Mouse (Mus musculus): ENCODE measurements around the gene Chst3. TPM values are rescaled to one million over a fixed set of nuclear protein-coding genes. Genes with fewer than 3 reads are reported as not detected.

Gene Chst3
- polyA plus RNA-seq, 1 experiment from 2014 or later: 3.0 TPM

GRCm38 (mm10) chr10:60216331-60217095, 2.5 kb downstream of the Chst3 start:
- ChIA-PET CTCF (interaction anchor here (0.8 to 2.1 kb wide), 3 partner anchors 13 to 28 kb away, joined by 3 to 7 read pairs (median 3); no protein-coding TSS in a partner anchor), POLR2A (no interaction called here)
- no peak for DNase-seq (ENCODE audit: low read depth, low spot score)
- no peak for TF ChIP-seq CTCF (IDR thresholded peaks at IDR 0.05)
- no peaks in the 10 kb centered on the region for H3K27me3 ChIP-seq
- ATAC-seq: no peak
- in situ Hi-C loops (cut with MboI; ENCODE audit: low pct_unique_long_range_greater_than_20kb): no loop called here

DNA sequence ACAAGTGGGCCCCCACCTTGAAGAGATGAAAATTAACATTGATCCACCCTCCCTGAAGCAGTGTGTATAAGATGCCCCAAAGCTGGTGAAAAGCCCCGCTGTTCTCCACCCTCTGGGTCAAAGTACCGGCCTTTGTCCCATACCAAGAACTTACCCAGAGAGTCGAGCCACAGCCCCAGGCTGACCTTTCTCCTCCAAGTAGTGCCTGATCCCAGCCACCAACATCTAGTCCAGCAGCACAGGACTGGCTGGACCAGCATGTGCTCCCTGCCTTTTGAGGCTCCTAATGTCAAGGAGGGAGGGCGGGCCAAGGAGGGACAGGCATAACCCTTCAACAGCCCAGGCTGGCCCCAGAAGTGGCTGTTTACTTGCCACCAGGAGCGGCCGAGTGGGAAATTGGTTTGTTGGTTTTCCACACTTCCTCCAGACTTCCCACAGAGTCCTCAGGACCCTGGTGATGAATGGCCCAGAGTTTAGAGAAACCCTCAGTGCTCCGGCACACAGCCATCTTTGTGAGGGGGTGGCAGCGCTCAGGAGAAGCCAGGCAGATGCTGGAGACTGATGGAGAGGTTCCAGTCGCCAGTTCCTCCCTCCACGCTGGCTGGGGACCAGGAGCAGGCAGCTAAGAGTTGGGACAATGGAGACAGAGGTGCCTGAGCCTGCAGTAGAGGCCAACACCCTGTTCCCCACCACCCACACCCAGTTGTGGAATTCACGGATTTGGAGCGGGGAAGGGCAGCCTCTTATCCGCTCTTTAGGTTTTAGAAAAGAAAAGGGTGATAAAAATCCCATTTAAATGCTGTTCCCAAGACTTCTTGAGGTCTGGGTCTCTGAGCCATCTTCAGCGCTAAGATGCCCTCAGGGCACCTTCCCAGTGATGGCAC, 3.7 kb downstream of the Chst3 start:
- in situ Hi-C loops (cut with MboI; ENCODE audit: low pct_unique_long_range_greater_than_20kb): no loop called here
- CTCF ChIA-PET: interaction anchor here (0.9 to 1.1 kb wide), 2 partner anchors 16 to 24 kb away, joined by 3 to 6 read pairs; no protein-coding TSS in a partner anchor
- no peaks in the 10 kb centered on the region for H3K27me3 ChIP-seq

DNA sequence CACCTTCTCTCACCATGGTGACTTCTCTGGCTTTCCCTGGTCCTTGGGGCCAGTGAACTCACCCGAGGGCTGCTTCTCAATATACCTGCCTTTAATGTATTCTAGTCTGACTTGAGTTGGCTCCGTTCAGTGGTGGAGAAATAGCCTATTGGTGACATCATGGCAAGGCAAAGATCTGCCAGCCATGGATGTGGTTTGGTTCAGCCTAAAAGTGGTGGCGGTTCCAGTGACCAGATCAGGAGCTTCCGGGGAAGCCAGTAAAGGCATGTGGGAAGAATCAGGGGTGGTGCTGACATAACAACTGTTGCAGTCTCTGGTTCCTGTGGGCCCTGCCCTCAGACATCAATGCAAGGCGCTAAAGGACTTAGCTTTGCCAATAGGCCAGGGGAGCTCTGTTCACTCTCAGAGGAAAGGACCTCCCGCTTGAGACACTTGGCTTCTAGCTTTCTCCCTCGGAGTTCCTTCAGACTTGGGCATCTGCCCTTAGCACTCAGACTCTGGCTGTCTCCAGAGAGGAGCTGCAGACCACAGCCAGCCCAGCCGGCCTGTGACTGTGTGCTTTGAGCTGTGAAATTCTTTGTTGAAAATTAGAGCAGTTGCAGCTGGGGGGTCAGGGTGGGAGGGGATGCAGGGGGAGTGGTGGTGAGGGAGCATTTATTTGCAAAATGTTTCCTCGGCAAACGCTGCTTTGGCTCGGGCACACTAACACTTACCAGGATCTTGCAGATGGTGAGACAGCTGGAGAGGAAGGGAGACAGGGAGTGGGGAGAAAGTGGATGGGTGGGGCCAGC, 6.3 kb downstream of the Chst3 start:
- ChIA-PET POLR2A (interaction anchor here (0.7 kb wide), 2 partner anchors 19 to 49 kb away, joined by 3 read pairs; no protein-coding TSS in a partner anchor), CTCF (interaction anchor here (0.6 to 1.2 kb wide), 3 partner anchors 13 to 21 kb away, joined by 3 to 7 read pairs (median 3); no protein-coding TSS in a partner anchor)
- DNase-seq (ENCODE audit: low read depth, low spot score) (no peak), ATAC-seq (peak; percentile 10)
- in situ Hi-C loops (cut with MboI; ENCODE audit: low pct_unique_long_range_greater_than_20kb): no loop called here
- TF ChIP-seq CTCF (IDR thresholded peaks at IDR 0.05): no peak
- H3K27me3 ChIP-seq: no peaks in the 10 kb centered on the region

More for the DNA sequence above, 3.7 kb downstream of the Chst3 start:
- POLR2A ChIA-PET: no interaction called here
- no peak for DNase-seq (ENCODE audit: low read depth, low spot score)
- no peak for TF ChIP-seq CTCF (IDR thresholded peaks at IDR 0.05)
- no peak for ATAC-seq

GRCm38 (mm10) chr10:60211501-60212005, 7.5 kb downstream of the Chst3 start:
- H3K27me3 ChIP-seq: no peaks in the 10 kb centered on the region
- TF ChIP-seq CTCF (IDR thresholded peaks at IDR 0.05): no peak
- CTCF ChIA-PET: interaction anchor here (1.4 kb wide), 1 partner anchor 9 kb away, joined by 3 read pairs; no protein-coding TSS in a partner anchor
- in situ Hi-C loops (cut with MboI; ENCODE audit: low pct_unique_long_range_greater_than_20kb): no loop called here
- ATAC-seq (no peak), DNase-seq (ENCODE audit: low read depth, low spot score) (no peak)
- POLR2A ChIA-PET: no interaction called here

DNA sequence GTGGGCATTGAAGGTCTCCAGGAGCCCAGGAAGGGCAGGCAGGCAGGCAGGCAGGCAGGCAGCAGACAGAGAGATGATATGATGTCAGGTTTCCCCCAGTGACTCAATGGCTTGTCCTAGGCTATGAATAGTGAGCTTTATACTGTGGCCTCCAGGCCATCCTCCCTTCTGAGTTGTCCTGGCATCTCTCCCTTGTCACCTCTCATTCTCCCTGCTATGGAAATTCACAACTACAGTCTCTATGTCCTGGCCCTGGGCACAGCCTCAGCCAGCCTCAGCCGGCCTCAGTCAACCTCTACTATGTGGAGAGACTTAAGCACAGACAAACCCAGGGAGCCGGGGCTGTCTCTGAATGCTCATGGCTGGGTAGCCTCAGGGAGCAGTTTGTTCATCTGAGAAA, 8.6 kb downstream of the Chst3 start:
- CTCF ChIA-PET: interaction anchor here (1.1 to 2.5 kb wide), 2 partner anchors 10 to 16 kb away, joined by 3 to 8 read pairs; no protein-coding TSS in a partner anchor
- in situ Hi-C loops (cut with MboI; ENCODE audit: low pct_unique_long_range_greater_than_20kb): no loop called here
- POLR2A ChIA-PET: no interaction called here

GRCm38 (mm10) chr10:60209237-60209636, 9.8 kb downstream of the Chst3 start:
- POLR2A ChIA-PET: interaction anchor here (0.7 kb wide), 1 partner anchor 18 kb away, joined by 3 read pairs; no protein-coding TSS in a partner anchor
- CTCF ChIA-PET: interaction anchor here (1.1 to 2.5 kb wide), 5 partner anchors 8 to 35 kb away, joined by 3 to 8 read pairs (median 4); no protein-coding TSS in a partner anchor
- H3K27me3 ChIP-seq: no peaks in the 10 kb centered on the region
- TF ChIP-seq CTCF (IDR thresholded peaks at IDR 0.05): no peak
- DNase-seq (ENCODE audit: low read depth, low spot score) (peak; percentile 93), ATAC-seq (peak; percentile 66)
- in situ Hi-C loops (cut with MboI; ENCODE audit: low pct_unique_long_range_greater_than_20kb): no loop called here

More for the DNA sequence above, 8.6 kb downstream of the Chst3 start:
- no peak for DNase-seq (ENCODE audit: low read depth, low spot score)
- H3K27me3 ChIP-seq: no peaks in the 10 kb centered on the region
- no peak for TF ChIP-seq CTCF (IDR thresholded peaks at IDR 0.05)
- no peak for ATAC-seq

DNA sequence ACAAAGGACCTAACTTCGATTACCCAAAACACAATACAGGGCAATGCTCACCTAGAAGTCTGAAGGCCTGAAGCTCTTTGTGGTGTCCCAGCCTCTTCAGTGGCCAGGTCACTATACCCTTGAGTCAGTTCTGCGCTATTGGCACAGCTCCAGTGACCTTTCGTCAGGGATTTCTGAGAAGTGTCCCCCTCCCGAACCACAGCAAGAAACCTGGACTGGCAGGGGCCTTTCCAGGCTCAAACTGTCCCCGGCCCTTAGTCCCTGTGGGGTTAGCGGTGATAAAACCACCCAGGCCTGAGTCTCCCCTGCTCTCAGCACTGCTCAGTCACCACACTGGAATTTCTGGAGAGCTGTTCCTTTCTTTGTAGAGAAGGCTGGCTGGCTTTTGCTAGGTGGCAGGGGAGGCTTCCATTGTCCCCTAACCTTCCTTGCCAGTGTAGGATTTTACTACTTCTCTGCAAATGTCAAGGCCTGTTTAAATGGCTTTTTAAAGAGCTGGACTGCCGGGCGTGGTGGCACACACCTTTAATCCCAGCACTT, 11.8 kb downstream of the Chst3 start:
- no peak for DNase-seq (ENCODE audit: low read depth, low spot score)
- no peak for TF ChIP-seq CTCF (IDR thresholded peaks at IDR 0.05)
- ChIA-PET POLR2A (no interaction called here), CTCF (interaction anchor here (0.7 to 1.8 kb wide), 2 partner anchors 8 to 37 kb away, joined by 3 to 6 read pairs; no protein-coding TSS in a partner anchor)
- ATAC-seq: no peak
- in situ Hi-C loops (cut with MboI; ENCODE audit: low pct_unique_long_range_greater_than_20kb): no loop called here
- no peaks in the 10 kb centered on the region for H3K27me3 ChIP-seq

GRCm38 (mm10) chr10:60205601-60206241, 13.3 kb downstream of the Chst3 start:
- no peak for TF ChIP-seq CTCF (IDR thresholded peaks at IDR 0.05)
- ATAC-seq: no peak
- in situ Hi-C loops (cut with MboI; ENCODE audit: low pct_unique_long_range_greater_than_20kb): no loop called here
- H3K27me3 ChIP-seq: no peaks in the 10 kb centered on the region
- POLR2A ChIA-PET: no interaction called here
- CTCF ChIA-PET: interaction anchor here (1.8 kb wide), 1 partner anchor 38 kb away, joined by 6 read pairs; no protein-coding TSS in a partner anchor
- DNase-seq (ENCODE audit: low read depth, low spot score): no peak

GRCm38 (mm10) chr10:60202785-60203184, 16.3 kb downstream of the Chst3 start:
- TF ChIP-seq CTCF (IDR thresholded peaks at IDR 0.05): no peak
- DNase-seq (ENCODE audit: low read depth, low spot score) (no peak), ATAC-seq (no peak)

More at GRCm38 (mm10) chr10:60202785-60203184, 16.3 kb downstream of the Chst3 start:
- in situ Hi-C loops (cut with MboI; ENCODE audit: low pct_unique_long_range_greater_than_20kb): no loop called here
- ChIA-PET CTCF (interaction anchor here (0.7 to 1.8 kb wide), 3 partner anchors 8 to 55 kb away, joined by 3 to 5 read pairs (median 3); no protein-coding TSS in a partner anchor), POLR2A (no interaction called here)
- no peaks in the 10 kb centered on the region for H3K27me3 ChIP-seq
